Mouse (Mus musculus): ENCODE measurements around the gene Fam185a. TPM values are rescaled to one million over a fixed set of nuclear protein-coding genes. Genes with fewer than 3 reads are reported as not detected.

Gene Fam185a
- polyA plus RNA-seq, 1 experiment, result 1.2 TPM

- H3K4me1 ChIP-seq (ENCODE audit: control insufficient read depth, insufficient read depth, low read length), result no peaks in the 10 kb centered on the region
- no peak overlapping the region for H3K4me3 ChIP-seq (replicated peaks; ENCODE audit: extremely low read depth, low read depth, low read length)
- no peak for TF ChIP-seq CTCF (IDR thresholded peaks at IDR 0.05; ENCODE audit: insufficient read depth, low read length)
- no peak for TF ChIP-seq POLR2A (IDR thresholded peaks at IDR 0.05; ENCODE audit: borderline replicate concordance, extremely low read depth, low read depth, low read length)
- no peak for DNase-seq
- 68% methylated on average over 7 of the region's 7 CpGs for whole genome bisulfite sequencing
Measured at GRCm38 (mm10) chr5:21467387-21467786, 42.6 kb downstream of the Fam185a start.

DNA sequence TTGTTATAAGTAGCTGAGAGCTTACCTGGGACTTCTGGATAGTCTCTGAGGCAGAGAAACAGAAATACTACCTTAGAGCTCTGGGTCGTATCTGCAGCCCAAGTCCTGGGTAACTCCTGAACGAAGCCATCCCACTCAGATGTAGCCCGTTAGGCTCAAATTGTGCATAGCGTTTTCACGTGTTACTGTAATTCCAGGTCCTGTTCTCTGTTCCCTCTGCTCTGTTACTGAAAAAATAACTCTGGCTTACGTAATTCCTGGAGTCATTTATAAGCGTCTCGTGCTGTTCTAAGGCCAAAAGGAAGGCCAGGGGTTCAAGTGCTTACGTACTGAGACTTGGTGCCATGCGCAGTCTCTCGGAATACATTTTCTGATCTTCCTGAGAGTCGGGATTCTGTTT, 43.3 kb downstream of the Fam185a start:
- Histone ChIP-seq H3K4me3 (replicated peaks; ENCODE audit: extremely low read depth, low read depth, low read length) (no peak overlapping the region), H3K4me1 (ENCODE audit: control insufficient read depth, insufficient read depth, low read length) (no peaks in the 10 kb centered on the region)
- no peak for TF ChIP-seq CTCF (IDR thresholded peaks at IDR 0.05; ENCODE audit: insufficient read depth, low read length)
- DNase-seq, result no peak
- WGBS, result 87% methylated on average over 12 of the region's 12 CpGs

DNA sequence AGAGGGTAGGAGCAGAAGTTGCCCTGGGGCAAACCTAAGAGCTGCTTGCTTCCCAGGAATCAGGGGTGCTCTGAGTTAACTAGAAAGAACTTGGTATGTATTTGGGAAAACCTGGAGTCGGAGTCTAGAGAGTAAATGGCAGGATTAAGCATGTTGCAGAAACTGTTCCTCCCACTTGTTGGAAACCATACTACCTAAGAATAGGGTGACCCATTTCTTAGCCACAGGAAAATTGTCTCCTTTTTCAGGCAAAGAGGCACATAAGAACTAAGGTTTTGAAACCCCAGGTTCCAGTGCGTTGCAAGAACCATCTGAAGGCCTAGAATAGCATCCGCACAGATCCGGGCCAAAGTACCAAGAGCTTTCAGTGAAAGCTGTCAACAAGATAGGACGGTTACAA, 53.7 kb downstream of the Fam185a start:
- DNase-seq, result no peak
- no peak overlapping the region for H3K4me3 ChIP-seq (replicated peaks; ENCODE audit: extremely low read depth, low read depth, low read length)
- no peaks in the 10 kb centered on the region for H3K4me1 ChIP-seq (ENCODE audit: control insufficient read depth, insufficient read depth, low read length)
- WGBS, result 90% methylated on average over 5 of the region's 5 CpGs
- TF ChIP-seq CTCF (IDR thresholded peaks at IDR 0.05; ENCODE audit: insufficient read depth, low read length), result no peak
- no peak for TF ChIP-seq POLR2A (IDR thresholded peaks at IDR 0.05; ENCODE audit: borderline replicate concordance, extremely low read depth, low read depth, low read length)

- H3K4me3 ChIP-seq (replicated peaks; ENCODE audit: extremely low read depth, low read depth, low read length), result no peak overlapping the region
- no peaks in the 10 kb centered on the region for H3K4me1 ChIP-seq (ENCODE audit: control insufficient read depth, insufficient read depth, low read length)
- no peak for TF ChIP-seq POLR2A (IDR thresholded peaks at IDR 0.05; ENCODE audit: borderline replicate concordance, extremely low read depth, low read depth, low read length)
- no peak for TF ChIP-seq CTCF (IDR thresholded peaks at IDR 0.05; ENCODE audit: insufficient read depth, low read length)
- DNase-seq, result no peak
- WGBS, result 88% methylated on average over 5 of the region's 5 CpGs
Measured at GRCm38 (mm10) chr5:21479746-21480145, 55.0 kb downstream of the Fam185a start.

DNA sequence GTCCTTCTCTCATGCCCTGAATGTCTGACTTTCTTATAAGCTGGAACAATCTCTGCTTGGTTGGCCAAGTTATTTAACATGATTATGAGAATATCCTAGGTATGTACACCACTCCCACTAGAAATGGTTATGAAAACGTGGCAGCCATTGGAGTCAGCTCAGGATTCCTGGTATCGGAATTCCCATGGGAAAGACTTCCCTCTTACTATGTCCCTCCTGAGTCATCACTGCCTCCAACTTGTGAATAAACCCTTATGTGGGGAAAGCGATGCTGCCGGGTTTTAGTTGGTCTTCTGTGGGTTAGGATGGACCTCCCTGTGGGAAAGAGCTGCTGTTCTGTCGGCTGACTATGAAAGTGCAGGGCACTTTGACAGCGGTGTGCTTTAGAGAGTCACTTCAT, 56.8 kb downstream of the Fam185a start:
- Histone ChIP-seq H3K4me1 (ENCODE audit: control insufficient read depth, insufficient read depth, low read length) (no peaks in the 10 kb centered on the region), H3K4me3 (replicated peaks; ENCODE audit: extremely low read depth, low read depth, low read length) (no peak overlapping the region)
- 89% methylated on average over 6 of the region's 6 CpGs for WGBS
- no peak for DNase-seq
- TF ChIP-seq POLR2A (IDR thresholded peaks at IDR 0.05; ENCODE audit: borderline replicate concordance, extremely low read depth, low read depth, low read length) (no peak), CTCF (IDR thresholded peaks at IDR 0.05; ENCODE audit: insufficient read depth, low read length) (no peak)

GRCm38 (mm10) chr5:21482446-21483222, 57.9 kb downstream of the Fam185a start:
- Histone ChIP-seq H3K4me3 (replicated peaks; ENCODE audit: extremely low read depth, low read depth, low read length) (no peak overlapping the region), H3K4me1 (ENCODE audit: control insufficient read depth, insufficient read depth, low read length) (no peaks in the 10 kb centered on the region)
- WGBS, result 53% methylated on average over 11 of the region's 11 CpGs
- no peak for DNase-seq
- no peak for TF ChIP-seq POLR2A (IDR thresholded peaks at IDR 0.05; ENCODE audit: borderline replicate concordance, extremely low read depth, low read depth, low read length)
- no peak for TF ChIP-seq CTCF (IDR thresholded peaks at IDR 0.05; ENCODE audit: insufficient read depth, low read length)

GRCm38 (mm10) chr5:21483275-21483674, 58.5 kb downstream of the Fam185a start:
- 80% methylated on average over 8 of the region's 8 CpGs for WGBS
- Histone ChIP-seq H3K4me1 (ENCODE audit: control insufficient read depth, insufficient read depth, low read length) (no peaks in the 10 kb centered on the region), H3K4me3 (replicated peaks; ENCODE audit: extremely low read depth, low read depth, low read length) (no peak overlapping the region)
- DNase-seq, result no peak
- TF ChIP-seq POLR2A (IDR thresholded peaks at IDR 0.05; ENCODE audit: borderline replicate concordance, extremely low read depth, low read depth, low read length) (no peak), CTCF (IDR thresholded peaks at IDR 0.05; ENCODE audit: insufficient read depth, low read length) (no peak)

GRCm38 (mm10) chr5:21485197-21485829, 60.6 kb downstream of the Fam185a start:
- no peak overlapping the region for H3K4me3 ChIP-seq (replicated peaks; ENCODE audit: extremely low read depth, low read depth, low read length)
- WGBS, result 89% methylated on average over 8 of the region's 8 CpGs
- no peak for DNase-seq
- no peaks in the 10 kb centered on the region for H3K4me1 ChIP-seq (ENCODE audit: control insufficient read depth, insufficient read depth, low read length)
- no peak for TF ChIP-seq POLR2A (IDR thresholded peaks at IDR 0.05; ENCODE audit: borderline replicate concordance, extremely low read depth, low read depth, low read length)
- no peak for TF ChIP-seq CTCF (IDR thresholded peaks at IDR 0.05; ENCODE audit: insufficient read depth, low read length)

DNA sequence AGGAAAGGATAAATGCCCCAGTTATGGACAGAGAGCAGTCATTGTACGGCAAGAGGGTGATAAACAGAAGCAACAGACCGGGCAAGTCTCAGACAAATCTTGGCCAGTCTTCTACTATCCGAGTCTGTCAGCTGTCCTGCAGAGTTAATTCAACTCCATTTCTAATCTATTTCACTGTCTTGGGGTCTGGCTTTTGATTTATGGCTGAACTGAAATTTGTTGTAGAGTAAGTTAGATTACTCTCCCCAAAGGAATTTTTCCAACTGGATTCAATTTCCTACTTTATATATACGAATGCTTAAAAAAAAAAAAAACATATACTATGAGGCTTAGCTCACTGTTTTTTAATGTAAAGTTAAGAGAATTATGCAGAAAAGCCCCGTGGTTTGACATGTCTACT, 62.0 kb downstream of the Fam185a start:
- 67% methylated on average over 5 of the region's 5 CpGs for WGBS
- H3K4me1 ChIP-seq (ENCODE audit: control insufficient read depth, insufficient read depth, low read length), result no peaks in the 10 kb centered on the region
- no peak for DNase-seq
- TF ChIP-seq POLR2A (IDR thresholded peaks at IDR 0.05; ENCODE audit: borderline replicate concordance, extremely low read depth, low read depth, low read length), result no peak
- no peak for TF ChIP-seq CTCF (IDR thresholded peaks at IDR 0.05; ENCODE audit: insufficient read depth, low read length)
- no peak overlapping the region for H3K4me3 ChIP-seq (replicated peaks; ENCODE audit: extremely low read depth, low read depth, low read length)

- DNase-seq, result no peak
- no peak for TF ChIP-seq POLR2A (IDR thresholded peaks at IDR 0.05; ENCODE audit: borderline replicate concordance, extremely low read depth, low read depth, low read length)
- no peak for TF ChIP-seq CTCF (IDR thresholded peaks at IDR 0.05; ENCODE audit: insufficient read depth, low read length)
- Histone ChIP-seq H3K4me3 (replicated peaks; ENCODE audit: extremely low read depth, low read depth, low read length) (no peak overlapping the region), H3K4me1 (ENCODE audit: control insufficient read depth, insufficient read depth, low read length) (no peaks in the 10 kb centered on the region)
- WGBS, result 56% methylated on average over 3 of the region's 3 CpGs
Measured at GRCm38 (mm10) chr5:21487306-21487705, 62.5 kb downstream of the Fam185a start.
